Mouse (Mus musculus): ENCODE data around the gene Kcnj1.

- TF ChIP-seq USF1 (IDR thresholded peaks at IDR 0.05; ENCODE audit: low read depth), result no peak
- TF ChIP-seq CTCF (IDR thresholded peaks at IDR 0.05; ENCODE audit: control insufficient read depth, insufficient read depth, insufficient read length), result no peak
- TF ChIP-seq MYOG (IDR thresholded peaks at IDR 0.05; ENCODE audit: control insufficient read depth, extremely low read depth, insufficient read length), result no peak
- TF ChIP-seq FOSL1 (IDR thresholded peaks at IDR 0.05; ENCODE audit: insufficient read depth, low read length, poor library complexity, severe bottlenecking), result no peak
Observed at GRCm38 (mm10) chr9:32448766-32449165, 76.5 kb downstream of the Kcnj1 start.

Data from C2C12 (cell line).